Mouse (Mus musculus) kidney, adult 2 months (tissue): Measurements from ENCODE around the gene Kalrn. TPM values are rescaled to one million over a fixed set of nuclear protein-coding genes. Genes with fewer than 3 reads are reported as not detected.

Source experiments
- DNase-seq: peaks from one replicate; pipeline ENCODE4 v3.0.0; 2021
- H3K27ac ChIP-seq: fragments of 200-500 bp; 2 replicates; pipeline ENCODE4 v1.5.1; 2012; ENCODE audit warnings: low read depth, low read length, control low read depth, inconsistent platforms; ENCODE audit not compliant: insufficient read depth
- H3K27me3 ChIP-seq: fragments of 200-500 bp; replicated peaks from 2 replicates; pipeline ENCODE4 v1.6.1; 2012; ENCODE audit warnings: mild to moderate bottlenecking, moderate library complexity, low read length, inconsistent platforms; ENCODE audit not compliant: control insufficient read depth, insufficient read depth
- H3K36me3 ChIP-seq: fragments of 200-500 bp; 2 replicates; pipeline ENCODE4 v1.6.1; 2012; ENCODE audit warnings: mild to moderate bottlenecking, moderate library complexity, low read length, inconsistent platforms; ENCODE audit not compliant: control insufficient read depth, insufficient read depth
- H3K4me1 ChIP-seq: fragments of 200-500 bp; 2 replicates; pipeline ENCODE4 v1.6.1; 2011; ENCODE audit warnings: low read length; ENCODE audit not compliant: control insufficient read depth, insufficient read depth
- H3K4me3 ChIP-seq: fragments of 200-500 bp; 2 replicates; pipeline ENCODE4 v1.5.1; 2011; ENCODE audit warnings: mild to moderate bottlenecking, low read depth, low read length, control low read depth; ENCODE audit not compliant: insufficient read depth
- CTCF ChIP-seq: fragments of 200-500 bp; conservative IDR thresholded peaks from 2 replicates; pipeline ENCODE4 v1.5.1; 2011; ENCODE audit warnings: low read depth, mild to moderate bottlenecking, control low read depth, low read length, moderate library complexity, mixed read lengths; ENCODE audit not compliant: insufficient read depth, insufficient read length
- POLR2A ChIP-seq: fragments of 200-500 bp; IDR thresholded peaks from one replicate; pipeline ENCODE4 v1.6.1; 2011; ENCODE audit warnings: low read depth, low read length, control low read depth
- WGBS: fragments of 180-500 bp; shearing (Covaris S2); methylation state at CpG from one replicate; pipeline ENCODE4 v1.1.7; 2018; 5-methylcytosine and 5-hydroxymethylcytosine counted together
- polyA plus RNA-seq: library from polyadenylated mRNA; depleted of rRNA; stranded (reverse); fragments of >200 nt; gene quantifications from 2 replicates; pipeline ENCODE4 v1.2.3, GENCODE M21; 2012

The Kalrn gene
- polyA plus RNA-seq, 1 experiment, result 8.6 TPM

DNA sequence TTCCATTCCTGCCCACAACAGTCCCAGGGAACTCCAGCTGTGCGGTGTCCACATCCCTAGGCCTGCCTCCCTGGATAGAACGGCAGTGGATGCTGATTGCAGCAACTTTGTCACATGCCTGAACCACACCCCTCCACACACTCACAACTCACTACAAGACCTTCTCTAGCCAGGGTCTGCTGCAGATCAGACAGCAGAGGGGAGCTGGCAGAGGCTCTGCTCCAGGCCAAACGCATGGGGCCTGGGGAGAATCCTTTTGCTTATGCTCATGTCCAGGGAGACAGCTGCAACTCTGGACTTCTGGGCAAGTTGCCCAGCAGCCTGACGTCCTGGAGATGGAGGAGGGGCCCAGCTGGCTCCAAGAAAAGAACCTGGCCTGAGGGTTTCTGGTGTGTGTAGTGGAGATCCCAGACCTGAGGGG, 132.3 kb downstream of the Kalrn start:
- Histone ChIP-seq H3K27ac (no peak overlapping the region), H3K4me3 (no peak overlapping the region), H3K27me3 (no peaks in the 10 kb centered on the region), H3K36me3 (no peaks in the 10 kb centered on the region), H3K4me1 (0 out of 2 replicates have a peak, but pooled peaks cover 4% of the 10 kb centered on the region)
- 24% methylated on average over 4 of the region's 4 CpGs for WGBS
- peak; percentile 80 for DNase-seq
- TF ChIP-seq POLR2A (no peak), CTCF (no peak)

DNA sequence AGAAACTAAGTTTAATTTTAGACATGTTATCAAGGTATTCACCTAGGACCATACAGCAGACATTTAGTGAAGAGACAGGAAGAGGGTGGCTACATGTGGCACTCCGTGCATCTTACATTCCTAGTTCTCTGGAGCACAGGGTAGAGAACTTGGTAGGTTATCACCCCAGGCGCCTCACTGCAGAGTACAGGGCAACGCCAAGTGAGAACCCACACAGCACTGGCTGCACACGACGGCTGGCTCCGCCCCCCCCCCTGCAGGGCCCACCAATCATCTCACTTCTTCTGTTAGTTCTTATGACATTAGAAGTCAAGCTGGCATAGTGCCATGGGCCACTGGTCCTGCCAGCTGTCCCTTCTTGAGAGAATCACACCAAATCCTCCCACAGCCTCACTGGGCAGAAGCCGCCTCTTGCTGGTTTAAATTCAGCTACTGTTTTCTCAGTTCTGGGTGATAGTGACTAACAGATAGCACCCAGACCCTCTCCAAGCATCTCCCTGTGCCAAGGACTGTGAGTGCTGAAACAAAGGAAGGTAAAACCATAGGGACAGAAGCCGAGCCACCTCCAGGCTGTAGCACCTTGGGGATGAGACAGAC, 133.2 kb downstream of the Kalrn start:
- no peak for DNase-seq
- no peak for TF ChIP-seq POLR2A
- TF ChIP-seq CTCF, result no peak
- H3K27ac ChIP-seq, result no peak overlapping the region
- no peaks in the 10 kb centered on the region for H3K36me3 ChIP-seq
- H3K4me3 ChIP-seq, result no peak overlapping the region
- H3K4me1 ChIP-seq, result 0 out of 2 replicates have a peak, but pooled peaks cover 4% of the 10 kb centered on the region
- no peaks in the 10 kb centered on the region for H3K27me3 ChIP-seq
- 85% methylated on average over 8 of the region's 8 CpGs for WGBS

DNA sequence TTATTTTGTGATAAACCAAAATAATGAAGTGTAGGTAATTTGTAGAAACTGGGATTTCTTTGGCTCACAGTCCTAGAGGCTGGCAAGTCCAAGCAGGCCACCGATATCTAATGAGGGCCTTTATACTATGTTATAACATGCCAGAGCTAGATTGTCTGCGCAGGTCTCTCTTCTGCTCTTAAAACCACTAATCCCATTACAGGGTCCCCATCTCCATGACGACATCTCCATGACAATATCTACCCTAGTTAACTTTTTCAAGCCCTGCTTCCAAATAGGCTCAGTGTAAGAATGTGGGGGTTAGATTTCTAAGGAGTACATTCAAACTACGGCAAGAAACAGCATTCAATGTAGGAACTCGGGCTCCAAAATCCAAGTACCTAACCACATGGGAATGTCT, 143.2 kb downstream of the Kalrn start:
- Histone ChIP-seq H3K4me1 (no peaks in the 10 kb centered on the region), H3K4me3 (no peak overlapping the region), H3K27ac (no peak overlapping the region), H3K36me3 (no peaks in the 10 kb centered on the region), H3K27me3 (no peaks in the 10 kb centered on the region)
- TF ChIP-seq CTCF (no peak), POLR2A (no peak)
- DNase-seq, result no peak
- 94% methylated on average over 5 of the region's 5 CpGs for WGBS

DNA sequence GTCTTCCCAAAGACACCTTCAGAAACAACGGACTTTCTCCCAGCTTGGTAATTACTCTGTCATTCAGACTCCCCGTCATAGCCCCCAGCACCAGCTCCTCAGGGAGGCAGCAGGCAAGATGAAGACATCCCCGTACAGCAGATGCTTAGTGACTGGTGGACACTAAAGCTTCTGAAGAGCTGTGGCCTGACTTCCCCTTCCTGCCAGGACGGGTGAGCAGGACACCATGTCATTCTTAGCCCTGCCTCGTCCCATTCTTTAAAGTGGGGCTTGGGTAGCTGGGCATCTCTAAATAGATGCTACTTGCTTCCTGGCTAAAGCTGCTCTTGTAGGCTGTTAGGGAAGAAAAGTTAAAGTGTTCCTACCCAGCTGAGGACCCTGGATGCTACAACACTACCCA, 145.7 kb downstream of the Kalrn start:
- 59% methylated on average over 5 of the region's 5 CpGs for WGBS
- Histone ChIP-seq H3K4me1 (no peaks in the 10 kb centered on the region), H3K4me3 (no peak overlapping the region), H3K27ac (no peak overlapping the region), H3K36me3 (no peaks in the 10 kb centered on the region), H3K27me3 (no peaks in the 10 kb centered on the region)
- no peak for TF ChIP-seq CTCF
- DNase-seq, result no peak

DNA sequence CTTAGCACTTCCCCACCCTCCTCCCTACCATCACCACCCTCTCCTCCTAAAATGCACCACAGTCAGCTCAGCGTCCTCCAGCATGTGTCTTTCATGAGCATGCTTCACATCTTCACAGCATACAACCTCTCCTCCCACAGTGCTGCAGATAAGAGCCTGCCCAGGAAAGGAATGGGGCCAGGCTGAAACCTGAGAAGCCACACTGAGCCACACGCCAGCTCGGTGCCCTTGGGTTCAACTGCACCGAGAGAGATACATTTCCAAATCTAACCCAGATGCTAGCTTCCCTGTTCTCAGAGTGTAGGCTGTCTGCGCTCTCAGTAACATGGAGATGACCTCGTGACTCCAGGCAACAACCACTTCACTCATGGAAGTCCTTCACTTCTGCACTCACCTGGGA, 151.9 kb downstream of the Kalrn start:
- H3K27me3 ChIP-seq, result no peaks in the 10 kb centered on the region
- no peak overlapping the region for H3K27ac ChIP-seq
- DNase-seq, result no peak
- H3K36me3 ChIP-seq, result no peaks in the 10 kb centered on the region
- no peaks in the 10 kb centered on the region for H3K4me1 ChIP-seq
- WGBS, result 49% methylated on average over 6 of the region's 6 CpGs
- H3K4me3 ChIP-seq, result no peak overlapping the region
- no peak for TF ChIP-seq POLR2A
- TF ChIP-seq CTCF, result no peak

DNA sequence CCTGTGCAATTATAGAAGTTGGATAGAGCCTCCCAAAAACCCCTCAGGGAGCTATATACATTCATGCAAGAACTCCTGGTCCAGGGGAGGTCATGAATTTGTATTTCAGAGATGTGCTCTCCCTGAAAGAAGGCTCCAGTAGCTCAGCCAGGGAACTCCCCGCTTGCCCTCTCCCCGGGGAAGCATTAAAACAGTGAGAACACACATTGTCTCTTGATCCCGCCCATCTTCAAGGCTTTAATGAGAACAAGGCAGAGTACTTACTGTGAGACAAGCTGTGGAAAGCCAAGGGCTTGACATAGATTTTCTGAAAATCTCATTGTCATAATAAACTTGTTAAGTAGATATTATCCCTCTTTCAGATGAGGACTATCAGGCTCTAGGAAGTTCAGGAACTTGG, 155.4 kb downstream of the Kalrn start:
- H3K27ac ChIP-seq, result no peak overlapping the region
- H3K27me3 ChIP-seq, result no peaks in the 10 kb centered on the region
- WGBS, result 69% methylated on average over 3 of the region's 3 CpGs
- no peak for TF ChIP-seq CTCF
- no peak for TF ChIP-seq POLR2A
- no peak overlapping the region for H3K4me3 ChIP-seq
- DNase-seq, result no peak
- peaks cover 4% of the 10 kb centered on the region; the same call in 1 of the 2 replicates for H3K4me1 ChIP-seq
- no peaks in the 10 kb centered on the region for H3K36me3 ChIP-seq

DNA sequence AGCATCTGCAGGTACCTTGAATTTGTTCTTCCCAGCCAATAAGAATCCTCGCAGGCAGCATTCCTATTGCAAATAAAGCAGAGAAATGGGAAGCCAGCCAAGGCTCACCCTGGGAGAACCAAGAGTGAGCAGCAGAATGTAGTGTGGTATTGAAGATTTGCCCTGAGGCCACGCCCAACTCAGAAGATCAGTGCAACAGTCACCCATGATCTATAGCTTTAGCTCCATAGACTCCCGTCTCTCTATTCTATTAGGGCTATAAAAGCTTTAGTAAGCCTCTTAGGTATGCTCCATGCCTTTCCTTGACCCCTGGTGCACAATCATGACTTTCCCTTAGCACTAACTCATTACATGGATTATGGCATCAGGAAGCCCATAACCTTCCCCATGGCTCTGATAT, 155.9 kb downstream of the Kalrn start:
- no peak for TF ChIP-seq CTCF
- TF ChIP-seq POLR2A, result no peak
- H3K4me3 ChIP-seq, result no peak overlapping the region
- 84% methylated on average over 3 of the region's 3 CpGs for WGBS
- no peak overlapping the region for H3K27ac ChIP-seq
- DNase-seq, result no peak
- H3K27me3 ChIP-seq, result no peaks in the 10 kb centered on the region
- H3K4me1 ChIP-seq, result peaks cover 4% of the 10 kb centered on the region; the same call in 1 of the 2 replicates
- no peaks in the 10 kb centered on the region for H3K36me3 ChIP-seq
